Mouse (Mus musculus) forebrain, embryonic 13.5 days (tissue): ENCODE data around the gene Gm4881. TPM values are rescaled to one million over a fixed set of nuclear protein-coding genes. Genes with fewer than 3 reads are reported as not detected.

Experiments
- ATAC-seq: fragments of 200-750 bp; cut with Nextera tagmentation; 2 replicates; pipeline ENCODE4 v1.8.0; 2017
- H3K27ac ChIP-seq: fragments of 300-500 bp; sonication (generic); 2 replicates; pipeline ENCODE4 v1.5.1; 2015; ENCODE audit warnings: inconsistent platforms, mild to moderate bottlenecking, moderate library complexity
- H3K27me3 ChIP-seq: fragments of 300-500 bp; sonication (generic); 2 replicates; pipeline ENCODE4 v1.6.1; 2015; ENCODE audit warnings: mild to moderate bottlenecking, inconsistent platforms
- H3K36me3 ChIP-seq: fragments of 300-500 bp; sonication (generic); 2 replicates; pipeline ENCODE4 v1.6.1; 2015; ENCODE audit warnings: mild to moderate bottlenecking, inconsistent platforms; ENCODE audit not compliant: poor library complexity, severe bottlenecking
- H3K4me1 ChIP-seq: fragments of 300-500 bp; sonication (generic); 2 replicates; pipeline ENCODE4 v1.6.1; 2015; ENCODE audit warnings: inconsistent platforms
- H3K4me2 ChIP-seq: fragments of 300-500 bp; sonication (generic); 2 replicates; pipeline ENCODE4 v1.6.1; 2015; ENCODE audit warnings: inconsistent platforms, mild to moderate bottlenecking, moderate library complexity
- H3K4me3 ChIP-seq: fragments of 300-500 bp; sonication (generic); 2 replicates; pipeline ENCODE4 v1.5.1; 2015; ENCODE audit warnings: mild to moderate bottlenecking, inconsistent platforms
- H3K9ac ChIP-seq: fragments of 300-500 bp; sonication (generic); 2 replicates; pipeline ENCODE4 v1.6.1; 2015; ENCODE audit warnings: mild to moderate bottlenecking, inconsistent platforms
- H3K9me3 ChIP-seq: fragments of 300-500 bp; sonication (generic); replicated peaks from 2 replicates; pipeline ENCODE4 v1.6.1; 2016; ENCODE audit warnings: inconsistent platforms
- WGBS: fragments of 180-500 bp; shearing (Covaris S2); methylation state at CpG from one replicate; pipeline ENCODE4 v1.1.7; 2015; 5-methylcytosine and 5-hydroxymethylcytosine counted together
- polyA plus RNA-seq: library from polyadenylated mRNA; unstranded; fragments of >200 nt; fragmentation: Nextera tagmentation; extraction: Ambion mirVana; gene quantifications from 2 replicates; pipeline ENCODE4 v1.2.1, GENCODE M21; 2015

Gene Gm4881
- polyA plus RNA-seq, 1 experiment from 2014 or later = 0.43 TPM

DNA sequence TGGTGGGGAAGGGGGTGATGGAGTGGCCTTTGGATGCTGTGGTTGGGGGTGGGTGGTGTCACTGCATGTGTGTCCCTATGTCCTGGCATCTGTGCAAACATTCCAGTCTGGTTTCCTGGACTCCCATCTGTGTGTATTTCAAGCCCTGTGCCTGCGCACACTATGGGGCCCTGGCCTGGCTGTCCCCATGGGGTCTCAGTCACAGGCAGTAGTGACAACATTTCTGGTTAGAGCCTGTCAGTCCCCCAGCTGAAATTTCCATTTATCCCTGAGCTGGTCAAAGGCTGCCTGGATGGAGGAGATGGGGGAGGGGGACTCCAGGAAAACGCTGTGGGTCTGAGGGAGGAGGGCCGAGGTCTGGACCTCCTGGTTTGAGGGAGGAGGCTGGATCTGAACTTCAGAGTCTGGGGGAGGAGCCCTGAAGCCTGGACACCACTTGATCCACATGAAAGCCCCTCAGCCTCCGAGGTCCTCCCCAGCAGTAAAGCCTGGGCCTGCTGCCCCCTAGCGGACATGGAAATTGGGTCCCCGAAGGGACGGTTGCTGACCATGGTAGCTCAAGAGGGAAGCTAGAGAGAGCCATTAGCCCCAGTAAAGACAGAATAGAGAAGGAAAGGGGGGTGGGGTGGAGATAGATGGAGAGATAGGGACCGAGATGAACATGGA, 5.8 kb upstream of the Gm4881 start:
- no peak overlapping the region for H3K9ac ChIP-seq
- H3K36me3 ChIP-seq = no peaks in the 10 kb centered on the region
- H3K4me2 ChIP-seq = no peak overlapping the region
- H3K27ac ChIP-seq = no peak overlapping the region
- H3K4me3 ChIP-seq = no peak overlapping the region
- peaks cover 36% of the 10 kb centered on the region for H3K4me1 ChIP-seq
- H3K9me3 ChIP-seq = no peaks in the 10 kb centered on the region
- peak; percentile 23; the same call in 1 of the 2 replicates for ATAC-seq
- peaks cover 100% of the 10 kb centered on the region for H3K27me3 ChIP-seq
- WGBS = 1% methylated on average over 8 of the region's 8 CpGs

DNA sequence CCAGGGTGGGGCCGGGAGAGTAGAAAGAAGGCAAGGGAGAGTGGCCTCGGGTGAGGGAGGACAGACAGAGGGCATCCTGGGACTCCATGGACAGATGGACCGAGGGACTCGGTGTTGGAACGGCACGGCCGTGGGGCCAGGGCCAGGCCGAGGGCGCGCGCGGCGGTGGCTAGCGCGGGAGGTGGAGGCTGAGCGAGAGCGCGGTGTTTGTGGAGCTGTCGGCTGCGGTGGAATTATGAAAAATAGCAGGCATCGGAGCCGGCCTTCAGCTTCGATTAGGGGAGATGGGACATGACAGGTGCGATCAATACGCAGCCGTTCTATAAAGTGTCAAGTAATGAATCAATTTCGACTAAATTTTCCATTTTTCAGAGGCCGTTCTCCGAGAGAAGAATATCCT, 4.5 kb upstream of the Gm4881 start:
- peak overlapping the region; percentile 17; the same call in 1 of the 2 replicates for H3K4me3 ChIP-seq

GRCm38 (mm10) chr7:24947316-24948048, 3.2 kb upstream of the Gm4881 start:
- no peaks in the 10 kb centered on the region for H3K36me3 ChIP-seq
- peaks cover 32% of the 10 kb centered on the region for H3K4me1 ChIP-seq
- H3K27ac ChIP-seq = no peak overlapping the region
- no peak overlapping the region for H3K4me2 ChIP-seq
- H3K9ac ChIP-seq = no peak overlapping the region
- WGBS = 3% methylated on average over 7 of the region's 7 CpGs
- H3K4me3 ChIP-seq = no peak overlapping the region
- no peak for ATAC-seq
- no peaks in the 10 kb centered on the region for H3K9me3 ChIP-seq
- H3K27me3 ChIP-seq = peaks cover 100% of the 10 kb centered on the region

More for the DNA sequence above, 4.5 kb upstream of the Gm4881 start:
- peaks cover 100% of the 10 kb centered on the region for H3K27me3 ChIP-seq
- under 1% methylated on average over 29 of the region's 29 CpGs for WGBS
- H3K9me3 ChIP-seq = no peaks in the 10 kb centered on the region
- no peak overlapping the region for H3K27ac ChIP-seq
- ATAC-seq = no peak
- H3K4me2 ChIP-seq = peak overlapping the region; percentile 31
- no peaks in the 10 kb centered on the region for H3K36me3 ChIP-seq
- peaks cover 35% of the 10 kb centered on the region for H3K4me1 ChIP-seq
- no peak overlapping the region for H3K9ac ChIP-seq

DNA sequence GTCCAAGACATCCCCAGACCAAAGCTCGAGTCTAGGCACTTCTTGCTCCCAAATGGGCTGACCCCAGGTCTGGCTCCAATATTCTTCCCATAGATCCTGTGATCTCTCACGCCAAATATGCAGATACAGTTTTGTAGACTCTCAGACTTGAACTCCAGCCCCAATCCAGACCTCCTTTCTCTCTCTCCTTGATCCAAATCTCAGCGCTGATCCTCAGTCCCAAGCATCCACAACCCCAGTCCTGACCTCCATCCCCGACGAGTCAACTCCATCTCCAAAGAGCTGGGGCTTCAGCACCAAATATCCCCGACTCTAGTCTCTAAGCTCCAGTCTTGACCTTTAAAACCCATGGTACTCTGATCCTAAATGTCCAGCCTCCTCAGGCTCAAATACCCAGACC, 653 bp downstream of the Gm4881 start:
- 4% methylated on average over 6 of the region's 6 CpGs for WGBS
- H3K36me3 ChIP-seq = no peaks in the 10 kb centered on the region
- peaks cover 13% of the 10 kb centered on the region for H3K4me1 ChIP-seq
- H3K27ac ChIP-seq = no peak overlapping the region
- H3K27me3 ChIP-seq = peaks cover 98% of the 10 kb centered on the region
- no peak overlapping the region for H3K9ac ChIP-seq
- H3K4me2 ChIP-seq = no peak overlapping the region; the same call in 1 of the 2 replicates
- H3K4me3 ChIP-seq = peak overlapping the region; percentile 39; the same call in 1 of the 2 replicates
- ATAC-seq = no peak
- H3K9me3 ChIP-seq = no peaks in the 10 kb centered on the region

GRCm38 (mm10) chr7:24931651-24932050, 12.6 kb downstream of the Gm4881 start:
- H3K27ac ChIP-seq = no peak overlapping the region
- ATAC-seq = no peak
- 2% methylated on average over 15 of the region's 15 CpGs for WGBS
- no peak overlapping the region for H3K4me3 ChIP-seq
- H3K27me3 ChIP-seq = peaks cover 85% of the 10 kb centered on the region
- peaks cover 18% of the 10 kb centered on the region for H3K4me1 ChIP-seq
- peaks cover 10% of the 10 kb centered on the region for H3K36me3 ChIP-seq
- no peak overlapping the region; the same call in 1 of the 2 replicates for H3K9ac ChIP-seq
- no peak overlapping the region for H3K4me2 ChIP-seq
- H3K9me3 ChIP-seq = no peaks in the 10 kb centered on the region

DNA sequence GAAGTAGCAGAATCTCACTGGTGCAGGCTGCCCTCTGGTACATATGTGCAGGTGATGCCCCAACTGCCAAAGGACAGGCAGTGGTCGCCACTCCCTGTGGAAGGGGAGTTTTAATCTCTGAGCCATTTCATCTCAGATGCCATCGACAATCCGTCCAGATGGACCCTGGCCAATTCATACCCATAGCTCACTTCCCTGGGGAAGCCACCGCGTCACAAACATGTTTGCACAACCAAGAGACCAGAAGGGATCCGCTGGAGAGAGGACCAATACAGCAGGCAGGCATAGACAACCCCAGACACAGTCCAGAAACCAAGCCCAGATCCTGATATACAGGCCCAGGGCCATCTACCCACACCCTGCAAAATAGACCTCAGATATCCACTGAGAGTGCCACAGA, 13.8 kb downstream of the Gm4881 start:
- peaks cover 22% of the 10 kb centered on the region for H3K36me3 ChIP-seq
- H3K4me1 ChIP-seq = peaks cover 18% of the 10 kb centered on the region
- no peak overlapping the region for H3K4me3 ChIP-seq
- H3K27ac ChIP-seq = no peak overlapping the region
- no peak overlapping the region for H3K4me2 ChIP-seq
- H3K9me3 ChIP-seq = no peaks in the 10 kb centered on the region
- no peak overlapping the region for H3K9ac ChIP-seq
- H3K27me3 ChIP-seq = peaks cover 73% of the 10 kb centered on the region
- WGBS = 57% methylated on average over 6 of the region's 6 CpGs
- ATAC-seq = no peak

DNA sequence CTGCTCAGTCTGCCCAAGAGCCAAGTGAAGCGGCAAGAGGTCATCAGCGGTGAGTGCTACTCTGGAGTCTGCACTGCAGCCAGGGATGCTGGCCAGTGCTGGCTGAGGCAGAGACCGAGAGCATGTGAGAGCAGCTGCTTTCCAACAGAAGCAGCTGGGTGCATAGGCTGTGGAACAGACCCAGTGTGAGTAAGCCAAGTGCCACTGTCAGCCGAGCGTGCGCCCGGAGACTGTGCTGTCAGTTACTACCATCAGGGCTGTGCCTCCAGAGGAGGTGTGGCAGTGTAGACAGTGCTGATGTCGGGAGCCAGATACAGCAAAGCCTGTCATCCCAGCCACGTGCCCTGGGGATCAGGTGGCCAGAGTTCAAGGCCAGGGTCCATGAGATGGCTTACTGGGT, 24.6 kb downstream of the Gm4881 start:
- Histone ChIP-seq H3K27me3 (no peaks in the 10 kb centered on the region), H3K4me3 (no peak overlapping the region), H3K4me2 (no peak overlapping the region), H3K9me3 (no peaks in the 10 kb centered on the region), H3K36me3 (peaks cover 81% of the 10 kb centered on the region), H3K27ac (no peak overlapping the region), H3K4me1 (no peaks in the 10 kb centered on the region), H3K9ac (no peak overlapping the region)
- 90% methylated on average over 9 of the region's 9 CpGs for WGBS
- no peak for ATAC-seq

GRCm38 (mm10) chr7:24918763-24919323, 25.5 kb downstream of the Gm4881 start:
- H3K27ac ChIP-seq = no peak overlapping the region
- H3K4me3 ChIP-seq = no peak overlapping the region
- ATAC-seq = no peak
- no peaks in the 10 kb centered on the region for H3K4me1 ChIP-seq
- H3K36me3 ChIP-seq = peaks cover 72% of the 10 kb centered on the region
- no peak overlapping the region for H3K4me2 ChIP-seq
- H3K9ac ChIP-seq = no peak overlapping the region
- H3K27me3 ChIP-seq = no peaks in the 10 kb centered on the region
- no peaks in the 10 kb centered on the region for H3K9me3 ChIP-seq
- WGBS = 91% methylated on average over 20 of the region's 20 CpGs

DNA sequence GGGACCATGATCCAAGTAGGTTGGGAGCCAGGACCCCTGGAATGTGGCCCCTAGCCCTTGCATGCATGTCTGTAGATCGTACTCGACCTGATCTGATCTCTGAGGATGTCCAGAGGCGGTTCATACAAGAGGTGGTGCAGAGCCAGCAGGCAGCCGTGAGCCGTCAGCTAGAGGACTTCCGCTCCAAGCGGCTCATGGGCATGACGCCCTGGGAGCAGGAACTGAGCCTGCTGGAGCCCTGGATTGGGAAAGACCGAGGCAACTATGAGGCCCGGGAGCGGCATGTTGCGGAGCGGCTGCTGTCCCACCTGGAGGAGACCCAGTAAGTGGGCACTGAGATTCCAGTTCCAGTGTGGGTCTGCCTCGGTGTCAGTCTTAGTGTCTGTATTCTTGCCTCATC, 31.8 kb downstream of the Gm4881 start:
- Histone ChIP-seq H3K4me1 (0 out of 2 replicates have a peak, but pooled peaks cover 2% of the 10 kb centered on the region), H3K9me3 (no peaks in the 10 kb centered on the region), H3K4me3 (no peak overlapping the region), H3K27ac (no peak overlapping the region), H3K27me3 (no peaks in the 10 kb centered on the region), H3K36me3 (peaks cover 56% of the 10 kb centered on the region), H3K4me2 (no peak overlapping the region), H3K9ac (no peak overlapping the region)
- ATAC-seq = no peak
- 90% methylated on average over 14 of the region's 14 CpGs for WGBS

GRCm38 (mm10) chr7:24907211-24907748, 37.0 kb downstream of the Gm4881 start:
- no peak overlapping the region for H3K9ac ChIP-seq
- H3K27ac ChIP-seq = no peak overlapping the region
- no peak for ATAC-seq
- H3K4me3 ChIP-seq = no peak overlapping the region
- peaks cover 38% of the 10 kb centered on the region for H3K4me1 ChIP-seq
- no peak overlapping the region for H3K4me2 ChIP-seq
- H3K27me3 ChIP-seq = no peaks in the 10 kb centered on the region
- 43% methylated on average over 13 of the region's 13 CpGs for WGBS
- H3K9me3 ChIP-seq = no peaks in the 10 kb centered on the region
- H3K36me3 ChIP-seq = peaks cover 35% of the 10 kb centered on the region

- Histone ChIP-seq H3K9me3 (no peaks in the 10 kb centered on the region), H3K36me3 (peaks cover 28% of the 10 kb centered on the region), H3K27me3 (no peaks in the 10 kb centered on the region), H3K4me3 (no peak overlapping the region), H3K4me1 (peaks cover 38% of the 10 kb centered on the region), H3K4me2 (no peak overlapping the region), H3K27ac (no peak overlapping the region), H3K9ac (no peak overlapping the region; the same call in 1 of the 2 replicates)
- ATAC-seq = no peak
- 52% methylated on average over 6 of the region's 6 CpGs for WGBS
These were observed 37.7 kb downstream of the Gm4881 start for GRCm38 (mm10) chr7:24906551-24906950.

GRCm38 (mm10) chr7:24904936-24905335, 39.4 kb downstream of the Gm4881 start:
- Histone ChIP-seq H3K9me3 (no peaks in the 10 kb centered on the region), H3K27me3 (no peaks in the 10 kb centered on the region), H3K36me3 (peaks cover 21% of the 10 kb centered on the region), H3K9ac (peak overlapping the region; percentile 85), H3K4me3 (peak overlapping the region; percentile 66), H3K4me2 (peak overlapping the region; percentile 75), H3K27ac (no peak overlapping the region), H3K4me1 (peaks cover 38% of the 10 kb centered on the region)
- no peak for ATAC-seq
- WGBS = 16% methylated on average over 3 of the region's 3 CpGs
